Mouse (Mus musculus) fat pad, adult 2 months (tissue): Measurements from ENCODE around the gene Trp53i13.

ENCODE experiments used
- DNase-seq: peaks from one replicate; pipeline ENCODE4 v3.0.0-alpha.2; 2011; ENCODE audit warnings: low read depth, low spot score; ENCODE audit errors: extremely low read depth

Trp53i13 gene

GRCm38 (mm10) chr11:77463786-77464185, 52.0 kb downstream of the Trp53i13 start:
- DNase-seq, result no peak

- no peak for DNase-seq
Observed at GRCm38 (mm10) chr11:77463101-77463445, 52.7 kb downstream of the Trp53i13 start.

GRCm38 (mm10) chr11:77462283-77463100, 53.3 kb downstream of the Trp53i13 start, which contains the start of gene Coro6:
Coro6 (plus strand) TSS chr11:77462411.
- no peak for DNase-seq

GRCm38 (mm10) chr11:77461856-77462255, 53.9 kb downstream of the Trp53i13 start:
- DNase-seq, result no peak
